ENCODE assay signal across 23 mouse cellular contexts in genomic region chr2:151486496-151486895, GRCm38 (mm10). TPM values are rescaled to one million over a fixed set of nuclear protein-coding genes. Genes with fewer than 3 reads are reported as not detected.
"Had no signal": no experiment of that assay in that cellular context is flagged by ENCODE, and none has a peak within 500 bp of the region (broad histone marks: within the 10 kb centered on the region; RNA-seq: fewer than 3 reads in every experiment).

No protein-coding gene starts in this region.

- H3K4me3 ChIP-seq: neural tube, embryonic 15.5 days; stomach, embryonic 15.5 days had no signal

- H3K4me1 ChIP-seq: neural tube, embryonic 15.5 days; stomach, embryonic 15.5 days had no signal

- DNase-seq: retina, postnatal 1 day; right cerebral cortex, adult 18-20 months; right cerebral cortex, postnatal 14 days; right cerebral cortex, postnatal 25 days; right cerebral cortex, postnatal 4 days; spleen, adult 18-20 months; thymus, adult 18-20 months; thymus, adult 2 months; thymus, postnatal 14 days; thymus, postnatal 25 days; thymus, postnatal 36 days; thymus, postnatal 4 days had no signal

- H3K36me3 ChIP-seq: neural tube, embryonic 15.5 days; stomach, embryonic 15.5 days had no signal

- H3K9ac ChIP-seq: neural tube, embryonic 15.5 days; stomach, embryonic 15.5 days had no signal

- H3K4me2 ChIP-seq: neural tube, embryonic 15.5 days; stomach, embryonic 15.5 days had no signal

- H3K9me3 ChIP-seq: neural tube, embryonic 15.5 days; stomach, embryonic 15.5 days had no signal

- H3K27ac ChIP-seq: neural tube, embryonic 15.5 days; stomach, embryonic 15.5 days; stomach, postnatal 0 days had no signal

- H3K27me3 ChIP-seq: stomach, embryonic 15.5 days had no signal

RNA-seq across cellular contexts. Expression of gene 4921509C19Rik, which starts 10.5 kb away (rescaled TPM):
- total RNA-seq: neutrophil, adult 5-6 weeks had no signal
- polyA plus RNA-seq: neural tube, embryonic 14.5 days; neural tube, embryonic 15.5 days; small intestine, adult 2 months; spleen, adult 2 months; stomach, embryonic 14.5 days; stomach, embryonic 15.5 days; stomach, embryonic 16.5 days; stomach, postnatal 0 days; thymus, adult 2 months; thymus, postnatal 0 days; urinary bladder, adult 2 months had no signal
